Mouse (Mus musculus) MEL (cell line): ENCODE results near the gene Gm20388.

Experiments used
- CHD2 ChIP-seq: IDR thresholded peaks from 2 replicates; pipeline ENCODE4 v1.6.1; 2011; ENCODE audit warnings: low read length, improper control_type of control experiment
- CTCF ChIP-seq, 3 experiments: IDR thresholded peaks in 2 of 3; conservative IDR thresholded peaks in 1 of 3; 2 replicates each; pipeline ENCODE4 v1.5.1; 2011 to 2012; ENCODE audit warnings: low read length in 3 of 3, low read depth in 2 of 3, mild to moderate bottlenecking in 2 of 3, improper control_type of control experiment in 1 of 3, inconsistent platforms in 1 of 3, mixed read lengths in 1 of 3, moderate library complexity in 1 of 3; ENCODE audit not compliant: control insufficient read depth in 1 of 3, insufficient read depth in 1 of 3, poor library complexity in 1 of 3, severe bottlenecking in 1 of 3
- JUND ChIP-seq: IDR thresholded peaks from 2 replicates; pipeline ENCODE4 v1.6.1; 2011; ENCODE audit warnings: low read depth, mild to moderate bottlenecking, improper control_type of control experiment, low read length
- POLR2AphosphoS5 ChIP-seq: IDR thresholded peaks from 2 replicates; pipeline ENCODE4 v1.6.1; 2012; ENCODE audit warnings: low read depth, borderline replicate concordance, mild to moderate bottlenecking, inconsistent platforms, low read length, moderate library complexity, mixed read lengths
- TBP ChIP-seq: IDR thresholded peaks from 2 replicates; pipeline ENCODE4 v1.8.0; 2011; ENCODE audit warnings: low read depth, low read length, improper control_type of control experiment
- USF1 ChIP-seq: IDR thresholded peaks from 2 replicates; pipeline ENCODE4 v1.6.1; 2014; ENCODE audit warnings: low read depth, mild to moderate bottlenecking, inconsistent platforms, low read length, improper control_type of control experiment, moderate library complexity

DNA sequence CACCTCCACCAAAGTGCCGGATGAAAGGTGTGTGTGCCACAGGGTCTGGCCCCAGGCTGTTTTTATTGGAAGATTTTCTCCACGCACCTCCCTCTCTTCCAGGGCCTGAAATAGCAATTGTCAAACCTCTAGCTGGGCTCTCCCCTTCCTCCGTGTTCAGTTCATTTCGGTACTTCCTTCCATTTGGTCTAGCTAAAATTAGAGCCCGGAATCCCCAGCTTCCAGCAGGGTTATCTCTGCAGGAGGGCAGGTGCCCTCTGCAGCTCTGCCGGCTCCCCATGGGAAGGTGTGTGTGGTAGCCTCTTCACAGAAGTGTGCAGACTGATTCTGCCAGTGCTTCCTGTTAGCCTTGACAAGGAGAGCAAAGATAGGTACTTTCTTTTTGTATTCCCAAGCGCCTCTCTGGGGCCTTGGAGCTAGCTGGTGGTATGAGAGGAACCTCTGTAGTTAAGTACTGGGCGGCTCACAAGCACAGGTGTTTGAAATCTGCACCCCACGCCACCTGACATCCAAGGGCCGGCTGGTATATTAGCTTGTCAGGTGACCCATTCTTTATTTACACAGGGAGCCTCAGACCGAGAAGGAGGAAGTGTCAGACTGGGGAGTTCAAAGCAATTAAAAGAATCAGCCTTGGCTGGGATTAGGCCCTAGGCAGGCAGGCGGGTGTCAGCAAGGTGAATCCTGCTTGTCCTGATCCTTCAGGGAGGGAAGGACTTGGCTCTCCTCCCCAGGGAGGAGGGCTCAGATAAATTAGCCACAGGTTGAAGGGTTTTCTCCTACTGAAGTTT is 579.9 kb downstream of the Gm20388 start:
- TF ChIP-seq POLR2AphosphoS5, result no peak
- TF ChIP-seq CTCF (IDR thresholded peaks at IDR 0.05 in 2 of 3, conservative IDR thresholded peaks at IDR 0.05 in 1 of 3; ENCODE audit: control insufficient read depth in 1 of 3, insufficient read depth in 1 of 3, low read depth in 2 of 3, low read length in 3 of 3, poor library complexity in 1 of 3, severe bottlenecking in 1 of 3), result no peak
- no peak for TF ChIP-seq TBP
- TF ChIP-seq CHD2, result no peak
- TF ChIP-seq JUND, result no peak
- TF ChIP-seq USF1, result peak; percentile 89
